Mouse (Mus musculus): Measurements from ENCODE around the gene Casz1.

GRCm38 (mm10) chr4:148856216-148856615 lies 52.0 kb downstream of the Casz1 start:
- TF ChIP-seq CTCF (IDR thresholded peaks at IDR 0.05) (no peak), EP300 (IDR thresholded peaks at IDR 0.05) (no peak)
